Mouse (Mus musculus): ENCODE measurements at regions not wholly inside any gene's neighbourhood (a gene's known extent, or its start where the extent isn't known, plus 50 kb on each side); places are given as distances from the start of the nearest gene placed in this dataset.

DNA sequence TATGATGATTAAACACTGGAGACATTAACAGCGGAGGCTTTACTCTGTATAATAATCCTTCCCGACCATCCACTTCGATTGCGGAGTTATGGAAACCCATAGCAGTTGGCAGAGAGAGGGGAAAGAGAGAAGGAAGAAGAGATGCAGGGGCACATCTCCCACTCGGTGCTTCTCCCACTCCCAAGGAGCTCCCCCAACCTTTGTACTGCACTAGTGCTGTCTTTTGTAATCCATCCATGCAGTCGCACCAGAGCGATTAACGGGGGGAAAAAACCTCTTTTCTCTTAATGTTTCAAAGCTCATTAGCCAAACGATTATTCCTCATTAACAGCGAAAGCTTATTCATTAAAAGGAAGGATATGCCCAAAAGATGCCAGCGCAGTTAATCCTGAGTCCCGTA is 244.6 kb upstream of the Pmfbp1 start:
- TF ChIP-seq USF1 (IDR thresholded peaks at IDR 0.05; ENCODE audit: low read depth, low read length) (no peak), TCF12 (IDR thresholded peaks at IDR 0.05; ENCODE audit: low read depth, low read length) (no peak), CTCF (conservative IDR thresholded peaks at IDR 0.05 in 1 of 2, IDR thresholded peaks at IDR 0.05 in 1 of 2; ENCODE audit: low read depth in 2 of 2, low read length in 2 of 2) (no peak), POLR2AphosphoS2 (IDR thresholded peaks at IDR 0.05; ENCODE audit: low read depth, low read length) (no peak), ZKSCAN1 (IDR thresholded peaks at IDR 0.05; ENCODE audit: borderline replicate concordance, low read depth, low read length) (no peak)

Data from CH12.LX (cell line).